Mouse (Mus musculus) heart, postnatal 0 days (tissue): ENCODE data around the gene Phip.

Experiments used
- CTCF ChIP-seq: IDR thresholded peaks from 2 replicates; pipeline ENCODE4 v1.5.1; 2016; ENCODE audit warnings: antibody characterized with exemption, control low read depth, low read depth
- EP300 ChIP-seq: IDR thresholded peaks from 2 replicates; pipeline ENCODE4 v1.6.1; 2016; ENCODE audit warnings: antibody characterized with exemption, low read depth

GRCm38 (mm10) chr9:82907246-82907645 is 68.1 kb downstream of the Phip start:
- TF ChIP-seq CTCF: no peak
- no peak for TF ChIP-seq EP300
